21 mouse cellular contexts compared by ENCODE assay signal in genomic region chr2:118091226-118091625, GRCm38 (mm10).
"Had no signal": no experiment of that assay in that cellular context is flagged by ENCODE, and none has a peak within 500 bp of the region (broad histone marks: within the 10 kb centered on the region; RNA-seq: fewer than 3 reads in every experiment).

No protein-coding gene starts in this region.

- H3K27me3 ChIP-seq: limb, embryonic 12.5 days; limb, embryonic 15.5 days; neural tube, embryonic 12.5 days; neural tube, embryonic 15.5 days; stomach, embryonic 15.5 days had no signal

- ATAC-seq: liver, postnatal 0 days; lung, postnatal 0 days had no signal

- DNase-seq: kidney, adult 9 months; kidney, postnatal 14 days; kidney, postnatal 4 days; left cerebral cortex, postnatal 4 days; liver, postnatal 0 days; lung, embryonic 14.5 days; lung, postnatal 36 days; midbrain, embryonic 14.5 days; right cerebral cortex, adult 18-20 months; right cerebral cortex, postnatal 14 days; right cerebral cortex, postnatal 4 days; thymus, postnatal 36 days had no signal

- H3K9me3 ChIP-seq: limb, embryonic 12.5 days; limb, embryonic 15.5 days; neural tube, embryonic 12.5 days; neural tube, embryonic 15.5 days; stomach, embryonic 15.5 days had no signal

- H3K9ac ChIP-seq: limb, embryonic 12.5 days; limb, embryonic 15.5 days; liver, embryonic 14.5 days; liver, postnatal 0 days; lung, embryonic 14.5 days; neural tube, embryonic 12.5 days; neural tube, embryonic 15.5 days; stomach, embryonic 15.5 days had no signal

- H3K4me2 ChIP-seq: limb, embryonic 12.5 days; limb, embryonic 15.5 days; liver, embryonic 11.5 days; lung, embryonic 14.5 days; midbrain, embryonic 11.5 days; neural tube, embryonic 12.5 days; neural tube, embryonic 15.5 days; stomach, embryonic 15.5 days had no signal

- H3K27ac ChIP-seq: limb, embryonic 12.5 days; limb, embryonic 15.5 days; liver, embryonic 14.5 days; neural tube, embryonic 12.5 days; neural tube, embryonic 15.5 days; stomach, embryonic 15.5 days had no signal

- H3K4me3 ChIP-seq: limb, embryonic 12.5 days; limb, embryonic 15.5 days; neural tube, embryonic 12.5 days; neural tube, embryonic 15.5 days; stomach, embryonic 15.5 days had no signal

- H3K36me3 ChIP-seq: limb, embryonic 12.5 days; limb, embryonic 15.5 days; neural tube, embryonic 12.5 days; neural tube, embryonic 15.5 days; stomach, embryonic 15.5 days had no signal

- H3K4me1 ChIP-seq: limb, embryonic 12.5 days; limb, embryonic 15.5 days; neural tube, embryonic 12.5 days; neural tube, embryonic 15.5 days; stomach, embryonic 15.5 days had no signal
